Mouse (Mus musculus): ENCODE results near the gene Ifitm1. TPM values are rescaled to one million over a fixed set of nuclear protein-coding genes. Genes with fewer than 3 reads are reported as not detected.

Gene Ifitm1
- polyA plus RNA-seq, 1 experiment from 2014 or later, result 10.2 TPM

DNA sequence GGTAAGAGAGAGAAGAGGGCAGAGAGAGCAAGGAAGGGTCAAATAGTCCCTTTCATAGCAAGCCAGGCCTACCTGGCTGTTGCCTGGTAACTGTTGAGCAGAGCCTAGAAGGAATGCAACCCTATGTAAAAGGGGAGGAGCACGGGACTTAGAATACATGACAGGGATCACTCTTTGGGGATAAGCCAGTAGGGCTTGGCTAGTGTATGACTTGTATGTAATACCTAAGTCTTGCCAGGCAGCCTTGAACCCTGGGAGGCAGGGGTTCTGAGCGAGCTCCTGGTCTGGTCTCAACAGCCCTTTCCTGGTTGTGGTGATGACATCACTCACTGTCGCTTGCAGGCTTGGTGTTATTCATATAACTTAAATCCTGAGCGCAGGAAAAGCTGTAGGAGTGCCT, 22.0 kb downstream of the Ifitm1 start:
- no peak overlapping the region for H3K27ac ChIP-seq
- no peaks in the 10 kb centered on the region for H3K27me3 ChIP-seq
- no peak overlapping the region for H3K9ac ChIP-seq (replicated peaks)
- H3K4me2 ChIP-seq (replicated peaks), result no peak overlapping the region
- no peaks in the 10 kb centered on the region for H3K4me1 ChIP-seq (replicated peaks)
- no peaks in the 10 kb centered on the region for H3K9me3 ChIP-seq
- 73% methylated on average over 4 of the region's 4 CpGs for WGBS
- H3K36me3 ChIP-seq, result no peaks in the 10 kb centered on the region
- no peak overlapping the region for H3K4me3 ChIP-seq (replicated peaks)
- ATAC-seq, result no peak

DNA sequence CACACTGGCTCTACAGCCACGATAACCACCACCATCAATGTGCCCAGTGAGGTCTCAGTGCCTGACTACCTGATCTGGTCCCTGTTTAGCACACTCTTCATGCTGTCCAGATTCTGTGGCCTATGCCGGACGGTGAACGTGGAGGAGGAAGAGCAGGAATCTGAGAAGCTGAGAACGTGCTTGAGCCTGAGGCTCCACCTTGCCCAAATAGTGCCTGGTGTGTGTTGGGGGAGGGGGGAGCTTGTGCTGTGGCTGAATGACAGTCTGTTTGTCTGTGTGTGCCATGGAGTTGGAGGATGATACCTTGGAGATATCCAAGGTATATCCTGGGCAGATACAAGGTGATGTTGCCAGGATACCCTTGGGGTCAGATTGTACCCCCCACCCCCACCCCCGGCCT, 23.2 kb downstream of the Ifitm1 start:
- H3K36me3 ChIP-seq, result no peaks in the 10 kb centered on the region
- ATAC-seq, result no peak
- no peaks in the 10 kb centered on the region for H3K9me3 ChIP-seq
- WGBS, result 73% methylated on average over 6 of the region's 6 CpGs
- H3K4me1 ChIP-seq (replicated peaks), result no peaks in the 10 kb centered on the region
- no peak overlapping the region for H3K27ac ChIP-seq
- no peak overlapping the region for H3K9ac ChIP-seq (replicated peaks)
- no peak overlapping the region for H3K4me2 ChIP-seq (replicated peaks)
- H3K4me3 ChIP-seq (replicated peaks), result no peak overlapping the region
- no peaks in the 10 kb centered on the region for H3K27me3 ChIP-seq

DNA sequence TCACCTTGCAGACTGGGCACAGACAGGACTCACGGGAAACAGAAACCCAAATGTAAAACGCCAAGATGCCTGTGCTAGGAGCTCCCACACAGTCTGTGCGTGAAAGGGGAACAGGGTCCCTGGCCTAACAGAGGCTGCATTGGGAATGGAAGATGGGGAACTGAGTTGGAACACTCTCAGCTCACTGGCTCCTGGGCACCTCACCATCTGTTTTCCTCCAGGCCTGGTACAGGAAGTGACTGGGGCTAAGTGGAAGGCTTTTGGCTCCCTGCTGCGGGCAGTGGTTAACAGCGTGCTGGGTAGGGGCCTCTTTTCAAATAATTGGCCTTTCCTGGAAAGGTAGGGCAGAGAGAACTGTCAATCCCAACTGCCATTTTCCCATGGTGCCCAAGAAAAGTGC, 23.6 kb downstream of the Ifitm1 start:
- Histone ChIP-seq H3K9me3 (no peaks in the 10 kb centered on the region), H3K27me3 (no peaks in the 10 kb centered on the region), H3K9ac (replicated peaks) (no peak overlapping the region), H3K27ac (no peak overlapping the region), H3K4me2 (replicated peaks) (no peak overlapping the region), H3K4me3 (replicated peaks) (no peak overlapping the region), H3K36me3 (no peaks in the 10 kb centered on the region), H3K4me1 (replicated peaks) (no peaks in the 10 kb centered on the region)
- WGBS, result 83% methylated on average over 5 of the region's 5 CpGs
- no peak for ATAC-seq

DNA sequence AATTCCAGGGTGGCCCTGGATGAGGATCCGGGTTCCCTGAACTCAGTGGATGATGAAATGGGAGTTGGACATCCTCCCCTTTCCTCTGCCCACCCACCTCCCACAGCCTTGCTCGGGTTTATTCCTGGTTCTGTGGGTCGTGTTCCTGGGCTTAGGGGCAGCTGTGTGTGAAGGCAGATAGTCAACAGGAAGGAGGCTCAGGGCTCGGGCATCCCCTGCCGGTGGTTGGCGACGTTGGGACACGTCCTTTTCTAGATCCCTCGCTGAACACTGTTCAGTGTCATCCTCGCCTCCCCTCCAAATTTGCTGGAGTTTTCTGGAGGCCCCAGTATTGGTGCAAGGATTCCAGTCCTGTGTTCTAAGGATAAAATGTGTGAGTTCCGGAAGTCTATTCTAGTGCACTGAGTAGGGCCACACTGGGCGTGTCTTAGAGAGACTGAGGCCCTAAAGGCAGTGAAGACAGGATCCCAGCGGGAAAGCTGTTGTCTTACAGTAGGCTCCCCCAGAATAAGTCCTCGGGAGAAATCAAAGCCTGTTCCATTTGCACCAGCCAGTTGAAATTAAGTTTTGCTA, 24.2 kb downstream of the Ifitm1 start:
- Histone ChIP-seq H3K4me3 (replicated peaks) (no peak overlapping the region), H3K27ac (no peak overlapping the region), H3K9ac (replicated peaks) (no peak overlapping the region), H3K36me3 (no peaks in the 10 kb centered on the region), H3K4me2 (replicated peaks) (no peak overlapping the region), H3K27me3 (no peaks in the 10 kb centered on the region), H3K4me1 (replicated peaks) (no peaks in the 10 kb centered on the region), H3K9me3 (no peaks in the 10 kb centered on the region)
- WGBS, result 86% methylated on average over 14 of the region's 14 CpGs
- no peak for ATAC-seq

DNA sequence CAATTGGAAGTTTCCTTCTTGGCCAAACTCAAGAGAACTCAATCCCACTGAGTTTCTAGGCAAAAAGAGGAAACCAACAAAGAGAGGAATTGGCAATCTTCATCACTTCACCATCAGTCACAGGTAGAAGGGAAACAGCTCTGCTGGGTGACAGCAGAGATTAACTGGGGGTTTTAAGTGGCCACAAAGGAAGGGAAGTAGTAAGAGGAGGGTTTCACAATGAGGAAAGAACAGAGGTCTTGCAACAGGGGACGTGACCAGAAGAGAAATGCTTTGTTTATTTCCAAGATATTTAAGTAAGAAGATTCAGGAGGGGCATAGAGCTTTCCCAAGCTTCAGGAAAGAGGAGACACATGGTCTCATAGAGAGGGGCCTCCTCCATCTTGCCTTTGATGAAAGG, 30.8 kb downstream of the Ifitm1 start:
- Histone ChIP-seq H3K4me1 (replicated peaks) (no peaks in the 10 kb centered on the region), H3K9ac (replicated peaks) (no peak overlapping the region), H3K4me2 (replicated peaks) (no peak overlapping the region), H3K27ac (no peak overlapping the region), H3K4me3 (replicated peaks) (no peak overlapping the region), H3K27me3 (no peaks in the 10 kb centered on the region), H3K36me3 (no peaks in the 10 kb centered on the region), H3K9me3 (no peaks in the 10 kb centered on the region)
- WGBS, result 61% methylated on average over 1 of the region's 1 CpGs
- no peak for ATAC-seq

DNA sequence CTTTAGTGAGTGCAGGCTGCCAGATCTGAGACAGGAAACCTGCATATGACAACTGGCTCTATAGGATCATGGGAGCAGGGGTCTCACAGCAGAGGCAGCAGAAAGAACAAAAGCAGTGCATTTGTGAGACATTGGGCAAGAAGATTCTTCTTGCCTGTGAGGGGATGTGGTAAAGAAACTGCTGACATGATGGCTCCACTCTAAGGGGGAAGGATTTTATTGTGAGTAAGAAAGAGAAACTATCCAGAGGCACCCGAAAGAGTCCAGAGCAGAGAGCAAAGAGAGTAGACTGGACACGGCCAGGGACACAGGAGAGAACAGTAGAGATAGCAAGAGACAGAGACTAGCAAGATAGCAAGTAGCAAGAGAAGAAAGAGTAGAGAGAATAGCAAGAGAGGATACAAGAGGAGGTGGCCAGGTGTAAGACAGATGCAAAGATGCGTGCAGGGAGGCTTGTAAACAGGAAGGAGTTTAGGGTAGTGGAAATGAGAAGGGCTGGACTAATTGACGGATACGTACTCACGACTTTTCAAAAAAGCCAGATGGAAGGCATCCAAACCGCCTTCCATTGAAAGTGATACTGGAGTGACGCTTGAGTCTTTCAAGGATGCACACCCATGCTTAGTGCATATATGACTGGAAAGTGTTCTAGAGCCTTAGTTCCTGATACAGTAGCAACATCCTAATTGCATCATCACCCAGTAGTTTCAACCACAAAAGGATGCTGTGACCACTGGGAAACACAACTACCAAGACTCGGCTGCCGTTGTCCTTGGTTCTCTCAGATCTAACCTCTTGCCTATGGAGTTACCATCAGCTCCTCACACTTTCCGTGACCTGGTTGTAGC, 32.1 kb downstream of the Ifitm1 start:
- H3K9ac ChIP-seq (replicated peaks), result no peak overlapping the region
- H3K4me1 ChIP-seq (replicated peaks), result no peaks in the 10 kb centered on the region
- H3K9me3 ChIP-seq, result no peaks in the 10 kb centered on the region
- no peak overlapping the region for H3K4me3 ChIP-seq (replicated peaks)
- WGBS, result 95% methylated on average over 11 of the region's 11 CpGs
- H3K27ac ChIP-seq, result no peak overlapping the region
- H3K36me3 ChIP-seq, result no peaks in the 10 kb centered on the region
- no peaks in the 10 kb centered on the region for H3K27me3 ChIP-seq
- no peak overlapping the region for H3K4me2 ChIP-seq (replicated peaks)
- no peak for ATAC-seq

DNA sequence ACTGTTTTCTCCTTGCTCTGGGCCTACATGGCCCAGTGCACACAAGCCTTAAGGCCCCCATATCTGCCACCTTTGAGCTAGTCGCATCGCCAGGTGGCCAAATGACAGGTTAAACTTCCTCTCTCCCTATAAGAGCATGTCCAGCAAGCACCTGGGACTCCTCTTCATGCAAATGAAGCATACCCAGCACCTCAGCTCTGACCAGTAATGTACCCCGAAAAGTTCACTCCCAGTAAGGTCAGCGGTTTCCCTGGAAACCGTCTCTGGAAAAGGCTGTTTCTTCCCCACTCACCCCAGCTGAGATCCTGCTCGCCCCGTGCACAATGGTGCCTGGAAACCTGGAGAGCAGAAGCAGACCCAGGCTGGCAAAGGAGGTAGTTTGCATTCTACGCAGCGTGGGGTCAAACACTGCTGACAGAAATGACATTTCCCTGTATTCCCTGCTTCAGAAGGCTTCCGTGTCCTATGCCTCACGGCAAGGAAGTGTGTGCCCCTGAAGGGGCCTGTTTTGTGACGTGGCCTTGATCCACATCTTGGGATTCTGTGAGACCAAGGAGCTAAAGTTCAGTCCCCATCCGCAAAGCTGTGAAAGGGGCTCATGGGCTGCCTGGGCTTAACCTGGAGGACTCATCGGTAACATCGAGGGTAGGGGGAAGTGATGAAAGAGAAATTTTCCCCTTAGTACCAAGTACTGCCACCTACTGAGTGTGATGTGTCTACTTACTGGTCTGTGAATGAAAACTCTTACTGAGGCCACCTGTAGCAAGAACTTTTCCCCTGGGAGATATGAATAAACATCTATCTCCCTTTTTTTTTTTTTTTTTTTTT, 34.1 kb downstream of the Ifitm1 start:
- no peaks in the 10 kb centered on the region for H3K9me3 ChIP-seq
- no peak overlapping the region for H3K4me3 ChIP-seq (replicated peaks)
- no peak overlapping the region for H3K9ac ChIP-seq (replicated peaks)
- WGBS, result 73% methylated on average over 15 of the region's 15 CpGs
- H3K27ac ChIP-seq, result no peak overlapping the region
- H3K36me3 ChIP-seq, result no peaks in the 10 kb centered on the region
- H3K4me1 ChIP-seq (replicated peaks), result no peaks in the 10 kb centered on the region
- no peak for ATAC-seq
- no peaks in the 10 kb centered on the region for H3K27me3 ChIP-seq
- no peak overlapping the region for H3K4me2 ChIP-seq (replicated peaks)

DNA sequence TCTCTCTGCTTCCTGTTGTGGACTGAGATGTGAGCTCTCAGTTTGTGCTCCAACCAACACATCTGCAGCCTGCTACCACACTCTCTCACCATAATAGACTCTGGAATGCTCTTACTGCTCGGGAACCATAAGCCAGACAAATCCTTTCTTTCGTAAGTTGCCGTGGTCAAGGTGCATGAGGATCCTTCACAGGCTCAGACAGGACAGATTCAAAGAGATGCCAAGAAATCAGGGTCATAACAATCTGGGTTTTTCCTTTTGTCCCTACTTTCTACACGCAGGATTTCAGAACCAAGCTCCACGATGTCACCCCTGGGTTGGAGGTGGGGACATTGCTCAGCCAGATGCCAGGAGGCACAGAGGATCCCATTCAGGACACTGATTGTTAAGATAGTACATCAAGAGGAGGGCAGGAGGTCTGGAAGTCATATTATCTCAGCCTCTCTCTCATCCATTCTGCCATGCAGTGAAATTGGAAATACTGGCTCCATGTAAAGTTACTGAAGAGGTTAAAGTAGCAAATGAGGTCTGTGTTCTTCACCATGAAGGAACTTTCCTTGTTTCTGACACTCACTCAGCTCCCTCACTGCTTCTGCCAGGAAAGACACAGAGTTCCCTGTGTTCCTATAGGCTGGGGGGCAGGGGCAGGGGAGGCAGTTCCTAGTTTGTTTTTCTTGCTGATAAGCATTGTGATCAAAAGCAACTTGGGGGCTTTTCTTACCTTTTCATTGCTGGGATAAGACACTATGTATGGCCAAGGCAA, 36.4 kb downstream of the Ifitm1 start:
- 87% methylated on average over 5 of the region's 5 CpGs for WGBS
- no peak for ATAC-seq
- H3K4me2 ChIP-seq (replicated peaks), result no peak overlapping the region
- no peaks in the 10 kb centered on the region for H3K9me3 ChIP-seq
- no peak overlapping the region for H3K9ac ChIP-seq (replicated peaks)
- H3K36me3 ChIP-seq, result no peaks in the 10 kb centered on the region
- H3K4me1 ChIP-seq (replicated peaks), result 0 out of 2 replicates have a peak, but pooled peaks cover 1% of the 10 kb centered on the region
- no peak overlapping the region for H3K4me3 ChIP-seq (replicated peaks)
- H3K27ac ChIP-seq, result no peak overlapping the region
- H3K27me3 ChIP-seq, result no peaks in the 10 kb centered on the region

DNA sequence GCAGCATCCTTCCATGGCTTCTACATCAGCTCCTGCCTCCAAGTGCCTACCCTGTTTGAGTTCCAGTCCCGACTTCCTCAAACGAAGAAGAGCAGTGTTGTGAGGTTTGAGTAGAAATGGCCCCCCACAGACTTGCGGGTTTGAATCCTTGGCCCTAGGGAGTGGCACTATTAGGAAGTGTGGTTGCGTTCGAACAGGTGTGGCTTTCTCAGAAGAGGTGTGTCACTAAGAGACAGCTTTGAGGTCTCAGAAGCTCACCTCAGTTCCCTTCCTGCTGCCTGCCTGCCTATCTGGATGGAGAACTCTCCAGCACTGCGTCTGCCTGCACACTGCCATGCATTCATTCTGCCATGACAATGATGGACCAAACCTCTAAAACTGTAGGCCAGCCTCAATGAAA, 39.4 kb downstream of the Ifitm1 start:
- Histone ChIP-seq H3K9ac (replicated peaks) (no peak overlapping the region), H3K4me1 (replicated peaks) (peaks cover 8% of the 10 kb centered on the region; the same call in 1 of the 2 replicates), H3K9me3 (no peaks in the 10 kb centered on the region), H3K27ac (no peak overlapping the region), H3K27me3 (no peaks in the 10 kb centered on the region), H3K36me3 (no peaks in the 10 kb centered on the region), H3K4me3 (replicated peaks) (no peak overlapping the region), H3K4me2 (replicated peaks) (no peak overlapping the region)
- 95% methylated on average over 6 of the region's 6 CpGs for WGBS
- ATAC-seq, result no peak

DNA sequence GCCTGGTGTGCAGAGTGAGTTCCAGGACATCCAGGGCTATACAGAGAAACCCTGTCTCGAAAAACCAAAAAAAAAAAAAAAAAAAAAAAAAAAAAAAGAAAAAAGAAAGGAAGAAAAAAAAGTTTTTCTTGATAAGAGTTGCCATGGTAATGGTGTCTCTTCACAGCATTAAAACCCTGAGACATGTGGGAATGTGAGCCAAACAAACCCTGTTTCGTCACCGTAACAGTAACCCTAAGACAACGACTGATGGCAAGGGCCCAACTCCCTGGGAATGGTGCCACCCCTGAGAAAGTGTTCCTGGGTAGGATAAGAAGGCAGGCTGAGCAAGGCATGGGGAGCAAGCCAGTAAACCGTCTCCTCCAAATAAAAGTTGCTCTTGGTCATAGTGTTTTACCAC, 39.9 kb downstream of the Ifitm1 start:
- Histone ChIP-seq H3K4me2 (replicated peaks) (no peak overlapping the region), H3K27ac (no peak overlapping the region), H3K9ac (replicated peaks) (no peak overlapping the region), H3K27me3 (no peaks in the 10 kb centered on the region), H3K36me3 (no peaks in the 10 kb centered on the region), H3K4me1 (replicated peaks) (peaks cover 8% of the 10 kb centered on the region; the same call in 1 of the 2 replicates), H3K4me3 (replicated peaks) (no peak overlapping the region), H3K9me3 (no peaks in the 10 kb centered on the region)
- 86% methylated on average over 5 of the region's 5 CpGs for WGBS
- ATAC-seq, result no peak

DNA sequence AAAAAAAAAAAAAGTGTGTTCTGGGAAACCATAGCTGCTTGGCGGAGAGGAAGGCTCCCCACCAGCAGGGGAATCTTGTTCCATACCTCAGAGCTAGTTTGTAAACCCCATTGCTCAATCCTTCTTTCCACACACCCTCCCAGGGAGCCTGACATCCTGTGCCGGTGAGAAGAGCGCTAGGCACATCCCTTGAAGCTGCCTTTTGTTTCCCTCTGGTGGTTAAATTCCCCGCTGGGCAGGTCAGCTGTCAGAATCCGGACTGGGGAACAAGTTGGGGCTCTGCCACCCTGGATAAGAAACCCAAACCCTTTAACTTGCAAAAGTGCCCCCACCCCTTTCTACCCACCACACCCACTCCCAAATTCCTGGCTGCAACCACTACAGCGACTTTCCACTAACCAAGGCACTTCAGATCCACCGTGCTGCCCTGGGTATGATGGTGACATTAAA, 41.3 kb downstream of the Ifitm1 start:
- Histone ChIP-seq H3K36me3 (no peaks in the 10 kb centered on the region), H3K27ac (no peak overlapping the region), H3K4me3 (replicated peaks) (no peak overlapping the region), H3K4me2 (replicated peaks) (0 out of 2 replicates have a peak overlapping the region, but pooled peaks have one; percentile 25), H3K9ac (replicated peaks) (no peak overlapping the region), H3K27me3 (no peaks in the 10 kb centered on the region), H3K9me3 (no peaks in the 10 kb centered on the region), H3K4me1 (replicated peaks) (peaks cover 8% of the 10 kb centered on the region; the same call in 1 of the 2 replicates)
- no peak for ATAC-seq
- 4% methylated on average over 7 of the region's 7 CpGs for WGBS

Measured in midbrain, embryonic 13.5 days (tissue).